Mouse (Mus musculus) kidney, embryonic 16.5 days (tissue): ENCODE data around the gene Mrps18a. TPM values are rescaled to one million over a fixed set of nuclear protein-coding genes. Genes with fewer than 3 reads are reported as not detected.

Experiments used
- ATAC-seq: fragments of 200-750 bp; cut with Nextera tagmentation; 2 replicates; pipeline ENCODE4 v1.8.0; 2017; ENCODE audit warnings: moderate TSS enrichment; ENCODE audit not compliant: low FRiP score, low TSS enrichment
- H3K27ac ChIP-seq: fragments of 300-500 bp; sonication (generic); 2 replicates; pipeline ENCODE4 v1.5.1; 2014; ENCODE audit warnings: low read length
- H3K27me3 ChIP-seq: fragments of 300-500 bp; sonication (generic); 2 replicates; pipeline ENCODE4 v1.6.1; 2014; ENCODE audit warnings: low read length, control low read depth, mixed read lengths; ENCODE audit not compliant: insufficient read depth
- H3K36me3 ChIP-seq: fragments of 300-500 bp; sonication (generic); 2 replicates; pipeline ENCODE4 v1.6.1; 2014; ENCODE audit warnings: low read length, control low read depth, mixed read lengths; ENCODE audit not compliant: insufficient read depth
- H3K4me1 ChIP-seq: fragments of 300-500 bp; sonication (generic); 2 replicates; pipeline ENCODE4 v1.6.1; 2014; ENCODE audit warnings: low read length, control low read depth, mixed read lengths; ENCODE audit not compliant: insufficient read depth
- H3K4me2 ChIP-seq: fragments of 300-500 bp; sonication (generic); replicated peaks from 2 replicates; pipeline ENCODE4 v1.6.1; 2014; ENCODE audit warnings: low read depth, low read length
- H3K4me3 ChIP-seq: fragments of 300-500 bp; sonication (generic); 2 replicates; pipeline ENCODE4 v1.5.1; 2014; ENCODE audit warnings: mild to moderate bottlenecking, low read length
- H3K9ac ChIP-seq: fragments of 300-500 bp; sonication (generic); replicated peaks from 2 replicates; pipeline ENCODE4 v1.6.1; 2014; ENCODE audit warnings: low read length
- H3K9me3 ChIP-seq: fragments of 300-500 bp; sonication (generic); 2 replicates; pipeline ENCODE4 v1.6.1; 2016; ENCODE audit warnings: low read length, control low read depth
- WGBS: fragments of 180-500 bp; shearing (Covaris S2); extraction: QIAGEN DNeasy Blood & Tissue Kit; methylation state at CpG from one replicate; pipeline ENCODE4 v1.1.7; 2014; 5-methylcytosine and 5-hydroxymethylcytosine counted together
- polyA plus RNA-seq: library from polyadenylated mRNA; unstranded; fragments of >200 nt; fragmentation: Nextera tagmentation; extraction: Ambion mirVana; gene quantifications from 2 replicates; pipeline ENCODE4 v1.2.1, GENCODE M21; 2015

The Mrps18a gene
- polyA plus RNA-seq, 1 experiment from 2014 or later, result 162 TPM

DNA sequence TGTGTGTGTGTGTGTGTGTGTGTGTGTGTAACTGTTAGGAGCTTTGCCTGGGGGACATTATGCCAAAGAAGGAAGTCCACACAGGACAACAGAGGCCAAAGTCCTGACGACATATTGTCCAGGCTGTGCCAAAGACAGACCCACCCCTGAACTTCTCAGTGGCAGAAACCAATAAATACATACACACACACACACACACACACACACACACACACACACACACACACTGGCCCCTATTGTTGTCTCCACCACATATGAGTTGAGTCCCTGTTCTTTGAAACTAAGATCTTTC, 34.6 kb upstream of the Mrps18a start:
- peaks cover 28% of the 10 kb centered on the region for H3K4me1 ChIP-seq
- no peaks in the 10 kb centered on the region for H3K27me3 ChIP-seq
- no peak overlapping the region for H3K9ac ChIP-seq
- no peak overlapping the region for H3K4me3 ChIP-seq
- ATAC-seq, result no peak
- 21% methylated on average over 1 of the region's 1 CpGs for WGBS
- H3K36me3 ChIP-seq, result no peaks in the 10 kb centered on the region
- H3K27ac ChIP-seq, result no peak overlapping the region
- no peak overlapping the region for H3K4me2 ChIP-seq
- no peaks in the 10 kb centered on the region for H3K9me3 ChIP-seq

DNA sequence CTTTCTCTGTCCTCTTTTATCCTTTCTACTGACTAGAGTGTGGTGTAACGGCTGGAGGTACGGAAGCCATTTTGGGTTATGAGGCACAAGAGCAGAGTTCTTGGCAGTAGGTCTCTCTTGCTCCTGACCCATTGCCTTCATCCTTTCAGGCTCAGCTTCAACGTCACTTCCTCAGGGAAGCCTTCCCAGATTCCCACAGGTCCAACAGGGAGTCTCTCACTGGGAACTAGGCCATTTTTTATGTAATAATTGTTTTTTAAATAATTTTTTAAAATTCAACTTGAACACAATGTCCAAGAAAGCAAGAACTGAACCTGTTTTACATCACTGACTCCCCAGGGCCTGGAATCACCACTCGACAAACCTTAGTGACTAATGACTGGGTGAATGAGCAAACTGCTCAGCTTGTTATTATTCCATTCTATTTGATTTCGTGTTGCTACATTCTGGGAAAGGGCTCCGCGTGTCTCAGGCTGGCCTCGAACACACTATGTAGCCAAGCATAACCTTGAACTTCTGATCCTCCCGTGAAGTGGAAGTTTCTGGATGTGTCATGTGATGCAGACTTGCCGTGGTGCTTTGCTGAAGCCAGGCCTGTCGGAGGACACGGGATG, 32.8 kb upstream of the Mrps18a start:
- H3K36me3 ChIP-seq, result no peaks in the 10 kb centered on the region
- H3K4me1 ChIP-seq, result peaks cover 34% of the 10 kb centered on the region
- no peaks in the 10 kb centered on the region for H3K27me3 ChIP-seq
- no peak overlapping the region for H3K4me2 ChIP-seq
- WGBS, result 89% methylated on average over 12 of the region's 12 CpGs
- no peak overlapping the region for H3K9ac ChIP-seq
- no peak overlapping the region for H3K27ac ChIP-seq
- no peaks in the 10 kb centered on the region for H3K9me3 ChIP-seq
- ATAC-seq, result no peak
- H3K4me3 ChIP-seq, result no peak overlapping the region

DNA sequence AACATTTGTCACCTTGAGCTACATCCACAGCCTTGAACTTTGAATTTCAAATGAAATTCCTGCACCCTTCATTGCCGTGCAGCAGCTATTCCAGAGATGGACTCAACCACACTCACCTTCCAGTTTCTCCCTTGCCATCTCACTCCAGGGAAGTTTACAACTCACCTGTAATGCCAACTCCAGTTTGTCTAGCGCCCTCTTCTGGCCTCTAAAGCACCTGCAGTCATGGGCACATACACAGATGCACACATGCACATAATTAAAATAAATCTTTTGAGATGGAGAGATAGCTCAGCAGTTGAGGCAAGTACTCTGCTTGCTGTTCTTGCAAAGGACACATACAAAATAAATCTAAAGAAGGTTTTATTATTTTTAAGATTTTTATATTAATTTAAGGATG, 31.7 kb upstream of the Mrps18a start:
- Histone ChIP-seq H3K27ac (no peak overlapping the region), H3K4me2 (no peak overlapping the region), H3K36me3 (no peaks in the 10 kb centered on the region), H3K4me3 (no peak overlapping the region), H3K27me3 (no peaks in the 10 kb centered on the region), H3K9ac (no peak overlapping the region), H3K4me1 (peaks cover 35% of the 10 kb centered on the region), H3K9me3 (no peaks in the 10 kb centered on the region)
- no peak for ATAC-seq
- WGBS, result 72% methylated on average over 2 of the region's 2 CpGs

DNA sequence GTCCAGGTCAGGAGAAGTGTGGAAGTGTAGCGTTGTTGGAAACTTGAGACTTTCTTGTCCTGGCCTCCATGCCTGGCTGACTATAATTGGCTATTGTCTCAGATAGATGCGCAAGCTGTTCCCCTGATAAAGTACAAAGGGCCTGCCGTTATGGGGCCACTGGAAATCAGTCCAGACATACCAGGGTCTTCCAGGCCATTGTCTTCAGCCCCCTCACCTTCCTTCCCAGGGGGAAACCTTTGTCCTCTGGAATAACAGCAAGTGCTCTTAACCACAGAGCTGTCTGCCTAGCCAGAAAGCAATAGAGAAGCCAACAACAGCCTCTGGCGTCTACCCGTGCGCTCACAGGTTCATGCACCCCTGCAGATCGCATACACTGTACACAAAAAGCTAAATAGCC, 30.4 kb upstream of the Mrps18a start:
- Histone ChIP-seq H3K27ac (peak overlapping the region; percentile 16; the same call in 1 of the 2 replicates), H3K27me3 (no peaks in the 10 kb centered on the region), H3K9me3 (no peaks in the 10 kb centered on the region), H3K9ac (no peak overlapping the region), H3K4me1 (peaks cover 38% of the 10 kb centered on the region), H3K36me3 (no peaks in the 10 kb centered on the region), H3K4me3 (no peak overlapping the region), H3K4me2 (no peak overlapping the region)
- 56% methylated on average over 7 of the region's 7 CpGs for WGBS
- no peak for ATAC-seq

DNA sequence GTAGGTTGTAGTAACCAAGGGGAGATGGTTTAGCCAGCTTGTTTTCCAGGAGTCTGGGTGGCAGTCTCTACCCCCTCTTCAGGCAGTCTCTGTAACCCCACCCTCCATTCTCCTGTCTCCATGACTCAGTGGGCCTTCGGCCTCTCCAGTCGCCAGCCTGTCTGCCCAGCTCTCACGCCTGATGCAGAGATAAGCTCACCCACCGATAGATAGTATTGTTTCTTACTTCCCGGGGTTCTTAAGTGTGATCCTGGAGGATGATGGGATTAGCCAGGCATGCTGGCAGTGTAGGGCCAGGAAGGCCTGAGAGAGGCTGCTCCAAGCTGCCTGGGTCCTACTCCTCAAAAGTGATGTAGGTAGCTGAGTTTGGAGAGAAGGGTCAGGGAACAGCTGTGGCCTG, 29.7 kb upstream of the Mrps18a start:
- WGBS, result 67% methylated on average over 5 of the region's 5 CpGs
- H3K4me1 ChIP-seq, result peaks cover 35% of the 10 kb centered on the region
- no peak overlapping the region for H3K4me2 ChIP-seq
- H3K9ac ChIP-seq, result no peak overlapping the region
- H3K27me3 ChIP-seq, result no peaks in the 10 kb centered on the region
- ATAC-seq, result no peak
- H3K36me3 ChIP-seq, result no peaks in the 10 kb centered on the region
- no peaks in the 10 kb centered on the region for H3K9me3 ChIP-seq
- H3K4me3 ChIP-seq, result no peak overlapping the region
- H3K27ac ChIP-seq, result no peak overlapping the region

DNA sequence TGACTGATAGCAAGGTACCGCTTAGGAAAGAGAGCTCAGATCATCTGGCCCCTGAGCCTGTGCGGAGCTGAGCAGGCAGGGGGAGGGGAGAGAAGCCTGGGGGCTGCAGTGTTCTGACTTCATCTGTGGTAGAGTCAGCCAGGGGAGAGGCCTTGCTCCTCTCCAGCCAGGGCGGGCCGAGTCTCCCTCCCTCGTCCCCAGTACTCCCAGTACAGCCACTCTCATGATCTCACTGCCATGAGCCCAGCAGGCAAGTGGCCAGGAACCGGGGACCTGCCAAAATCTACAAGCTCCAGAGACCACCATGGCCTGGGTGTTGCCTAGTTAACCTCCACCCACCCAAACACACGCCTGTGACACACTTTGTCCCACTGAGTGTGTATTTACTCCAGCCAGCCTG, 29.1 kb upstream of the Mrps18a start:
- ATAC-seq, result no peak
- 58% methylated on average over 7 of the region's 7 CpGs for WGBS
- H3K4me3 ChIP-seq, result no peak overlapping the region
- no peaks in the 10 kb centered on the region for H3K9me3 ChIP-seq
- no peak overlapping the region for H3K9ac ChIP-seq
- no peak overlapping the region for H3K4me2 ChIP-seq
- no peaks in the 10 kb centered on the region for H3K27me3 ChIP-seq
- H3K27ac ChIP-seq, result no peak overlapping the region
- peaks cover 37% of the 10 kb centered on the region for H3K4me1 ChIP-seq
- no peaks in the 10 kb centered on the region for H3K36me3 ChIP-seq

DNA sequence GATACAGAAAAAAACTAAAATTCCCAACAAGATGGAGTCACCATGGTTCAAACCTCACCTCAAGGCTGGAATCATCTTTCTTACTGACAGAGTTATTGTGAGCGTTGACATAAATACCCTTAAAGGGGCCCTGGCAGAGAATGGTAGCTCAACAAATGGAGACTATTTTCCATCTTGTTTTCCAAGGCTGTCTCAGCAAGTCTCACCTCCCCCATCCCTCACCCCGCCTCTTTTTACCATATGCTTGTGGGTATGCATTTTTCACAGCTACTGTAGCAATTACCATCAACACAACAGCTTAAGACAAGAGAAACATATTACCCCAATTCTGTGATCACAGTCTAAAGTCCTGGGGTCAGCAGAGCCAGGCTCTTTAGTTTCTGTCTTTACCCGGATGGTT, 27.4 kb upstream of the Mrps18a start:
- Histone ChIP-seq H3K36me3 (no peaks in the 10 kb centered on the region), H3K4me2 (0 out of 2 replicates have a peak overlapping the region, but pooled peaks have one; percentile 36), H3K9ac (no peak overlapping the region), H3K4me1 (peaks cover 40% of the 10 kb centered on the region), H3K4me3 (no peak overlapping the region), H3K27me3 (no peaks in the 10 kb centered on the region), H3K9me3 (no peaks in the 10 kb centered on the region), H3K27ac (peak overlapping the region; percentile 67; the same call in 1 of the 2 replicates)
- ATAC-seq, result no peak
- WGBS, result 78% methylated on average over 3 of the region's 3 CpGs

DNA sequence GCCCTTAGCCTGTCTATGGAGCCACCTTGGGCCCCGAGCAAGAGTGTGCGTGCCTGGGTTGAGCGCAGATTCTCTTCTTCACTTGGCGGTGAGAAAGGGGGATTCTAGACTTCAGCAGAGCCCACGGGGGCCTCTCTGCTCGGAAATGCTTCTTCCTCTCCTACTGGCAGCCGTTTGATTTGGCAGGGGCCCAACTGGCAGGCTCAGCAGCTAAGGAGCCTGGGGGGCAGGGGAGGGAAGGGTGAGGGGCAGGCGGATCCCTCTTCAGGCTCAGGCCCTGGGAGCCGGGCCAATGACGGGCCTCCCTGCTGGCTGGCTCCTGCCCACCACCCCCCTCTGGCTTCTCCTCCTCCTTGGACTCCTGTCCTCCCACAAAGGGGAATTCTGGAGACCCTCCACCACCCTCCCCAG, 26.7 kb upstream of the Mrps18a start:
- peak; percentile 92 for ATAC-seq
- no peaks in the 10 kb centered on the region for H3K27me3 ChIP-seq
- peak overlapping the region; percentile 2; the same call in 1 of the 2 replicates for H3K4me3 ChIP-seq
- H3K4me2 ChIP-seq, result peak overlapping the region; percentile 36
- peak overlapping the region; percentile 67 for H3K27ac ChIP-seq
- H3K36me3 ChIP-seq, result no peaks in the 10 kb centered on the region
- no peaks in the 10 kb centered on the region for H3K9me3 ChIP-seq
- H3K4me1 ChIP-seq, result peaks cover 40% of the 10 kb centered on the region
- 4% methylated on average over 10 of the region's 10 CpGs for WGBS
- peak overlapping the region; percentile 39; the same call in 1 of the 2 replicates for H3K9ac ChIP-seq

DNA sequence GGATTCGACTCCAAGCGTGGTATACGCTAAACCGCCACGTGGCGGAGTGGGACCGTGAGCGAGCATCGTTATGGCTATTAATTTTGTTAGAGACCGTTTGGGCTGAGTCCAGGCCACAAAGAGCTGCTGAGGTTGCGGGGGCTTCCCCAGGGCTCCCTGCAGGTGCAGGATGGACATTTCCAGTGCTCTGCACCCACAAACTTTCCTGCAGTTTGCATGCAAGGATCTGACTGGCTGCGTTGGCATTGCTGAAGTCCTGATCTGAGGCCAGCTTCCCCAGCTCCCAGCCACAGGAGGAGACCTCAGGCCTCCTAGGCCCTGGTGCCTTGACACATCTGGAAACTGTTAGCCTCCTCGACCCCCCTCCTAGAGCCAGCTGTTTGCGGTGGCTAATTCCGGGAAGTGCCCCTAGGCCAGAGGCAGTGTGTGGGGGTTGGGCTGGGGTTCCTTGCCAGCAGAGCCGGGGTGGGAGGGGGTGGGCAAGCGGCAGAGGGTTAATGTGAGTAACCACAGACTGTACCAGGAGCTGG, 24.4 kb upstream of the Mrps18a start:
- Histone ChIP-seq H3K4me2 (no peak overlapping the region), H3K9me3 (no peaks in the 10 kb centered on the region), H3K4me1 (peaks cover 30% of the 10 kb centered on the region), H3K4me3 (no peak overlapping the region), H3K36me3 (no peaks in the 10 kb centered on the region), H3K27ac (no peak overlapping the region), H3K27me3 (no peaks in the 10 kb centered on the region), H3K9ac (no peak overlapping the region)
- whole genome bisulfite sequencing, result 35% methylated on average over 17 of the region's 17 CpGs
- ATAC-seq, result no peak

DNA sequence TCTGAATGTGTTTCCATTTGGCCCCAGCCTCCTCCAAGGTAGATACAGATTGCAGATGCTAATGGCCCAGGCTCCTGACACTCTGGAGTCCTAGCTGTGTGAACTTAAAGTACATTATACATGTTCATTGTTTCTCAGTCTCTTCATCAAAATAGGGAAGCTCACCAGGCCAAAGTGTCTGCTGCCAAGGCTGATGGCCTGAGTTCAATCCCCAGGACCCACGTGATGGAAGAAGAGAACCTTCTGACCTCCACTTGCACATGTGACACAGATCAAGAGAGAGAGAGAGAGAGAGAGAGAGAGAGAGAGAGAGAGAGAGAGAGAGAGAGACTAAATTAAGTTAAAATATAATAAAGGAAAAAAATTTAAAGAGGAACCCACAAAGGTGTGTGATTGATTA, 19.4 kb upstream of the Mrps18a start:
- Histone ChIP-seq H3K9ac (no peak overlapping the region), H3K36me3 (no peaks in the 10 kb centered on the region), H3K4me1 (peaks cover 6% of the 10 kb centered on the region), H3K27me3 (no peaks in the 10 kb centered on the region), H3K9me3 (no peaks in the 10 kb centered on the region), H3K4me2 (no peak overlapping the region), H3K27ac (no peak overlapping the region), H3K4me3 (no peak overlapping the region)
- 79% methylated on average over 1 of the region's 1 CpGs for WGBS
- ATAC-seq, result no peak
